Mouse (Mus musculus): Measurements from ENCODE around the gene Smco3. TPM values are rescaled to one million over a fixed set of nuclear protein-coding genes. Genes with fewer than 3 reads are reported as not detected.
"Not testable (repeated sequence)": the region's sequence is repeated elsewhere in the genome, so short reads cannot be mapped to it uniquely, and the experiment has no call there.

The Smco3 gene
- total and polyA plus RNA-seq, 3 experiments: not detected

GRCm38 (mm10) chr6:136801274-136801673 lies 34.0 kb downstream of the Smco3 start:
- no peak for DNase-seq (ENCODE audit: low read depth, low spot score)
- H3K4me1 ChIP-seq (ENCODE audit: control insufficient read depth in 1 of 2, insufficient read depth in 2 of 2, low read length in 2 of 2): peaks cover 0 to 4% of the 10 kb centered on the region in 2 experiments; a peak in 2 of 4 replicates
- no peaks in the 10 kb centered on the region for H3K27me3 ChIP-seq (ENCODE audit: control insufficient read depth in 1 of 2, insufficient read depth in 2 of 2, low read length in 2 of 2)
- TF ChIP-seq E2F4 (IDR thresholded peaks at IDR 0.05; ENCODE audit: borderline replicate concordance, low read depth, low read length) (no peak), MEF2A (IDR thresholded peaks at IDR 0.05; ENCODE audit: extremely low read depth, insufficient replicate concordance, low read depth, low read length, poor library complexity, severe bottlenecking) (no peak), CTCF (IDR thresholded peaks at IDR 0.05 in 2 of 3, conservative IDR thresholded peaks at IDR 0.05 in 1 of 3; ENCODE audit: control insufficient read depth in 1 of 3, insufficient read depth in 1 of 3, low read depth in 2 of 3, low read length in 3 of 3, poor library complexity in 1 of 3, severe bottlenecking in 1 of 3) (no peak)
- no peak overlapping the region for H3K27ac ChIP-seq (ENCODE audit: control insufficient read depth, low read depth, low read length)
- peaks cover 0 to 13% of the 10 kb centered on the region in 2 experiments; a peak in 2 of 4 replicates for H3K36me3 ChIP-seq (ENCODE audit: control insufficient read depth in 1 of 2, insufficient read depth in 2 of 2, low read length in 2 of 2)
- no peaks in the 10 kb centered on the region for H3K9me3 ChIP-seq (replicated peaks; ENCODE audit: insufficient read depth, low read length)
- no peak overlapping the region for H3K9ac ChIP-seq (ENCODE audit: control insufficient read depth, low read depth, low read length, poor library complexity, severe bottlenecking)
- no peaks in the 10 kb centered on the region; the same call in 1 of the 2 replicates for H3K79me2 ChIP-seq (ENCODE audit: control insufficient read depth, insufficient read depth, low read length, poor library complexity)
- H3K4me3 ChIP-seq (ENCODE audit: control insufficient read depth in 1 of 2, insufficient read depth in 1 of 2, low read depth in 2 of 2, low read length in 2 of 2): no peak overlapping the region

- Histone ChIP-seq H3K79me2 (ENCODE audit: control insufficient read depth, insufficient read depth, low read length, poor library complexity) (no peaks in the 10 kb centered on the region; the same call in 1 of the 2 replicates), H3K9me3 (replicated peaks; ENCODE audit: insufficient read depth, low read length) (no peaks in the 10 kb centered on the region), H3K9ac (ENCODE audit: control insufficient read depth, low read depth, low read length, poor library complexity, severe bottlenecking) (no peak overlapping the region), H3K27ac (ENCODE audit: control insufficient read depth, low read depth, low read length) (no peak overlapping the region), H3K27me3 (ENCODE audit: control insufficient read depth in 1 of 2, insufficient read depth in 2 of 2, low read length in 2 of 2) (no peaks in the 10 kb centered on the region), H3K4me3 (ENCODE audit: control insufficient read depth in 1 of 2, insufficient read depth in 1 of 2, low read depth in 2 of 2, low read length in 2 of 2) (no peak overlapping the region), H3K4me1 (ENCODE audit: control insufficient read depth in 1 of 2, insufficient read depth in 2 of 2, low read length in 2 of 2) (peaks cover 0 to under 1% of the 10 kb centered on the region in 2 experiments; a peak in 2 of 4 replicates), H3K36me3 (ENCODE audit: control insufficient read depth in 1 of 2, insufficient read depth in 2 of 2, low read length in 2 of 2) (peaks cover 0 to 9% of the 10 kb centered on the region in 2 experiments; a peak in 2 of 4 replicates)
- no peak for DNase-seq (ENCODE audit: low read depth, low spot score)
- TF ChIP-seq RCOR1 (IDR thresholded peaks at IDR 0.05; ENCODE audit: low read depth, low read length): no peak
- TF ChIP-seq EP300 (IDR thresholded peaks at IDR 0.05; ENCODE audit: low read depth in 1 of 2, low read length in 2 of 2): no peak
- TF ChIP-seq TAL1 (IDR thresholded peaks at IDR 0.05; ENCODE audit: low read length): no peak
- no peak for TF ChIP-seq USF1 (IDR thresholded peaks at IDR 0.05; ENCODE audit: low read depth, low read length)
- TF ChIP-seq POLR2AphosphoS5 (IDR thresholded peaks at IDR 0.05; ENCODE audit: borderline replicate concordance, low read depth, low read length): no peak
- no peak for TF ChIP-seq MXI1 (IDR thresholded peaks at IDR 0.05; ENCODE audit: low read depth, low read length)
- no peak for TF ChIP-seq MAZ (IDR thresholded peaks at IDR 0.05; ENCODE audit: low read depth, low read length)
- TF ChIP-seq NELFE (IDR thresholded peaks at IDR 0.05; ENCODE audit: low read depth, low read length): no peak
- TF ChIP-seq MYC (IDR thresholded peaks at IDR 0.05; ENCODE audit: low read depth, low read length): no peak
- no peak for TF ChIP-seq CHD1 (IDR thresholded peaks at IDR 0.05; ENCODE audit: low read depth, low read length)
- TF ChIP-seq JUND (IDR thresholded peaks at IDR 0.05; ENCODE audit: low read depth, low read length): no peak
- no peak for TF ChIP-seq NRF1 (IDR thresholded peaks at IDR 0.05; ENCODE audit: insufficient read depth, low read depth, low read length, poor library complexity, severe bottlenecking)
- TF ChIP-seq E2F4 (IDR thresholded peaks at IDR 0.05; ENCODE audit: borderline replicate concordance, low read depth, low read length): no peak
- TF ChIP-seq UBTF (IDR thresholded peaks at IDR 0.05; ENCODE audit: borderline replicate concordance, insufficient read depth, low read depth, low read length): no peak
- TF ChIP-seq BHLHE40 (IDR thresholded peaks at IDR 0.05; ENCODE audit: borderline replicate concordance, low read depth, low read length): no peak
- no peak for TF ChIP-seq POLR2AphosphoS2 (IDR thresholded peaks at IDR 0.05; ENCODE audit: low read length)
- no peak for TF ChIP-seq CTCF (IDR thresholded peaks at IDR 0.05 in 2 of 3, conservative IDR thresholded peaks at IDR 0.05 in 1 of 3; ENCODE audit: control insufficient read depth in 1 of 3, insufficient read depth in 1 of 3, low read depth in 2 of 3, low read length in 3 of 3, poor library complexity in 1 of 3, severe bottlenecking in 1 of 3)
- TF ChIP-seq MYB (IDR thresholded peaks at IDR 0.05; ENCODE audit: low read depth, low read length): no peak
These were observed 34.5 kb downstream of the Smco3 start for GRCm38 (mm10) chr6:136800710-136801109.

- not testable (repeated sequence) for H3K79me2 ChIP-seq (ENCODE audit: control insufficient read depth, insufficient read depth, low read length, poor library complexity); H3K9me3 ChIP-seq (replicated peaks; ENCODE audit: insufficient read depth, low read length); H3K27me3 ChIP-seq (ENCODE audit: control insufficient read depth in 1 of 2, insufficient read depth in 2 of 2, low read length in 2 of 2); H3K36me3 ChIP-seq (ENCODE audit: control insufficient read depth in 1 of 2, insufficient read depth in 2 of 2, low read length in 2 of 2); H3K4me1 ChIP-seq (ENCODE audit: control insufficient read depth in 1 of 2, insufficient read depth in 2 of 2, low read length in 2 of 2); DNase-seq (ENCODE audit: low read depth, low spot score); H3K27ac ChIP-seq (ENCODE audit: control insufficient read depth, low read depth, low read length); H3K4me3 ChIP-seq (ENCODE audit: control insufficient read depth in 1 of 2, insufficient read depth in 1 of 2, low read depth in 2 of 2, low read length in 2 of 2); H3K9ac ChIP-seq (ENCODE audit: control insufficient read depth, low read depth, low read length, poor library complexity, severe bottlenecking)
These were observed 37.2 kb downstream of the Smco3 start for GRCm38 (mm10) chr6:136797874-136798693.

All from MEL (cell line).